In genomic region chr7:67061756-67062155, GRCm38 (mm10) we compare ENCODE assay signal across 9 mouse cellular contexts.
DNase-seq lines count a peak whose midpoint lies in the region; ATAC-seq and TF ChIP-seq lines count a peak whose summit lies in the region.
"Had no signal": no experiment of that assay in that cellular context is flagged by ENCODE, and none has a peak within 500 bp of the region (broad histone marks: within the 10 kb centered on the region; RNA-seq: fewer than 3 reads in every experiment).

No protein-coding gene starts in this region.

- TF ChIP-seq POLR2A in lung, adult 2 months (IDR thresholded peaks at IDR 0.05; ENCODE audit: borderline replicate concordance, extremely low read depth, low read depth, low read length) = no peak

- TF ChIP-seq CTCF in lung, adult 2 months (IDR thresholded peaks at IDR 0.05; ENCODE audit: insufficient read depth, low read length) = peak; percentile 19; the same call in 1 of the 2 replicates
- peak; percentile 62 for TF ChIP-seq CTCF in midbrain, postnatal 0 days (IDR thresholded peaks at IDR 0.05)

- H3K4me2 ChIP-seq in midbrain, postnatal 0 days (ENCODE audit: low read depth, low read length, poor library complexity, severe bottlenecking) = no peak overlapping the region
- H3K4me2 ChIP-seq: liver, embryonic 13.5 days had no signal

- DNase-seq in frontal cortex, postnatal 14 days (ENCODE audit: low spot score in 2 of 2) = peak; percentile 17 to 26
- peak; percentile 22 for DNase-seq in lung, adult 2 months
- no peak for DNase-seq in lung, postnatal 25 days (ENCODE audit: low spot score)
- peak; percentile 71 for DNase-seq in adrenal gland, postnatal 10 days
- DNase-seq in gastrocnemius, postnatal 14 days = peak; percentile 41
- peak; percentile 29 for DNase-seq in midbrain, postnatal 0 days (ENCODE audit: low spot score)
- DNase-seq: liver, embryonic 13.5 days had no signal

- H3K27ac ChIP-seq in midbrain, postnatal 0 days (ENCODE audit: low read depth, low read length) = no peak overlapping the region
- H3K27ac ChIP-seq: liver, embryonic 13.5 days had no signal

- H3K4me3 ChIP-seq in lung, adult 2 months (replicated peaks; ENCODE audit: extremely low read depth, low read depth, low read length) = no peak overlapping the region
- no peak overlapping the region for H3K4me3 ChIP-seq in midbrain, postnatal 0 days (ENCODE audit: low read depth, low read length)
- H3K4me3 ChIP-seq: liver, embryonic 13.5 days had no signal

- intact Hi-C loops in gastrocnemius, postnatal 14 days (cut with DNase I; ENCODE audit: low total_unique reads) = no loop called here

- WGBS in lung, adult 2 months = 79% methylated on average over 9 of the region's 9 CpGs
- WGBS in midbrain, postnatal 0 days = 75% methylated on average over 9 of the region's 9 CpGs

- no peak for ATAC-seq in frontal cortex, adult (ENCODE audit: low TSS enrichment)
- ATAC-seq in midbrain, postnatal 0 days (ENCODE audit: low FRiP score) = no peak
- ATAC-seq in activated CD4-positive, CD25-positive, alpha-beta regulatory T cell, adult 4 months = no peak

- no peaks in the 10 kb centered on the region for H3K9me3 ChIP-seq in midbrain, postnatal 0 days (ENCODE audit: low read length)
- H3K9me3 ChIP-seq: liver, embryonic 13.5 days had no signal

- no peaks in the 10 kb centered on the region for H3K36me3 ChIP-seq in midbrain, postnatal 0 days (ENCODE audit: insufficient read depth, low read length)
- H3K36me3 ChIP-seq: liver, embryonic 13.5 days had no signal

- no peak overlapping the region for H3K9ac ChIP-seq in midbrain, postnatal 0 days (replicated peaks; ENCODE audit: low read length, poor library complexity, severe bottlenecking)
- H3K9ac ChIP-seq: liver, embryonic 13.5 days had no signal

- H3K27me3 ChIP-seq in midbrain, postnatal 0 days (ENCODE audit: insufficient read depth, low read length) = no peaks in the 10 kb centered on the region
- H3K27me3 ChIP-seq: liver, embryonic 13.5 days had no signal

- no peaks in the 10 kb centered on the region for H3K4me1 ChIP-seq in lung, adult 2 months (ENCODE audit: control insufficient read depth, insufficient read depth, low read length)
- no peaks in the 10 kb centered on the region for H3K4me1 ChIP-seq in midbrain, postnatal 0 days (ENCODE audit: insufficient read depth, low read length)
- H3K4me1 ChIP-seq: liver, embryonic 13.5 days had no signal
